Mouse (Mus musculus) stomach, embryonic 16.5 days (tissue): Measurements from ENCODE around the gene Mthfsl. TPM values are rescaled to one million over a fixed set of nuclear protein-coding genes. Genes with fewer than 3 reads are reported as not detected.
"Not testable (repeated sequence)": the region's sequence is repeated elsewhere in the genome, so short reads cannot be mapped to it uniquely, and the experiment has no call there.

ENCODE experiments used
- ATAC-seq: fragments of 200-750 bp; cut with Nextera tagmentation; 2 replicates; pipeline ENCODE4 v1.8.0; 2017; ENCODE audit warnings: moderate number of reproducible peaks, moderate TSS enrichment; ENCODE audit not compliant: insufficient read depth, low FRiP score
- H3K27ac ChIP-seq: fragments of 300-500 bp; sonication (generic); 2 replicates; pipeline ENCODE4 v1.5.1; 2014; ENCODE audit warnings: low read length
- H3K27me3 ChIP-seq: fragments of 300-500 bp; sonication (generic); 2 replicates; pipeline ENCODE4 v1.6.1; 2014; ENCODE audit warnings: low read length, control low read depth, mixed read lengths; ENCODE audit not compliant: control insufficient read depth, insufficient read depth
- H3K36me3 ChIP-seq: fragments of 300-500 bp; sonication (generic); 2 replicates; pipeline ENCODE4 v1.6.1; 2014; ENCODE audit warnings: low read length; ENCODE audit not compliant: control insufficient read depth, insufficient read depth
- H3K4me1 ChIP-seq: fragments of 300-500 bp; sonication (generic); 2 replicates; pipeline ENCODE4 v1.6.1; 2014; ENCODE audit warnings: low read length, control low read depth, mixed read lengths; ENCODE audit not compliant: control insufficient read depth, insufficient read depth
- H3K4me2 ChIP-seq: fragments of 300-500 bp; sonication (generic); 2 replicates; pipeline ENCODE4 v1.6.1; 2014; ENCODE audit warnings: low read depth, low read length, mixed read lengths
- H3K4me3 ChIP-seq: fragments of 300-500 bp; sonication (generic); replicated peaks from 2 replicates; pipeline ENCODE4 v1.5.1; 2014; ENCODE audit warnings: mild to moderate bottlenecking, low read length
- H3K9ac ChIP-seq: fragments of 300-500 bp; sonication (generic); 2 replicates; pipeline ENCODE4 v1.6.1; 2014; ENCODE audit warnings: low read length
- H3K9me3 ChIP-seq: fragments of 300-500 bp; sonication (generic); replicated peaks from 2 replicates; pipeline ENCODE4 v1.6.1; 2016; ENCODE audit warnings: low read length, control low read depth; ENCODE audit not compliant: control insufficient read depth
- WGBS: fragments of 180-500 bp; shearing (Covaris S2); extraction: QIAGEN DNeasy Blood & Tissue Kit; methylation state at CpG from one replicate; pipeline ENCODE4 v1.1.7; 2014; 5-methylcytosine and 5-hydroxymethylcytosine counted together
- polyA plus RNA-seq: library from polyadenylated mRNA; unstranded; fragments of >200 nt; fragmentation: Nextera tagmentation; extraction: Ambion mirVana; gene quantifications from 2 replicates; pipeline ENCODE4 v1.2.1, GENCODE M21; 2015

Gene Mthfsl
- polyA plus RNA-seq, 1 experiment from 2014 or later: 37.8 TPM

GRCm38 (mm10) chr9:88706700-88707099 is 13.4 kb downstream of the Mthfsl start:
- Histone ChIP-seq H3K4me3 (no peak overlapping the region), H3K4me2 (no peak overlapping the region), H3K9me3 (no peaks in the 10 kb centered on the region), H3K9ac (no peak overlapping the region), H3K27me3 (no peaks in the 10 kb centered on the region), H3K27ac (no peak overlapping the region), H3K36me3 (no peaks in the 10 kb centered on the region), H3K4me1 (no peaks in the 10 kb centered on the region)
- WGBS: 63% methylated on average over 4 of the region's 4 CpGs
- no peak for ATAC-seq

- not testable (repeated sequence) for ATAC-seq
Observed at GRCm38 (mm10) chr9:88705157-88705556, 14.9 kb downstream of the Mthfsl start.

GRCm38 (mm10) chr9:88698746-88699145 is 21.4 kb downstream of the Mthfsl start:
- not testable (repeated sequence) for H3K9me3 ChIP-seq, H3K4me2 ChIP-seq, H3K27me3 ChIP-seq, H3K36me3 ChIP-seq, ATAC-seq, H3K4me1 ChIP-seq, H3K27ac ChIP-seq, H3K9ac ChIP-seq, H3K4me3 ChIP-seq
- no CpG with 5 or more reads among the region's 2 CpGs for WGBS

More at GRCm38 (mm10) chr9:88705157-88705556, 14.9 kb downstream of the Mthfsl start:
- 78% methylated on average over 8 of the region's 8 CpGs for WGBS
- not testable (repeated sequence) for H3K27me3 ChIP-seq, H3K36me3 ChIP-seq, H3K4me2 ChIP-seq, H3K4me3 ChIP-seq, H3K9ac ChIP-seq, H3K27ac ChIP-seq, H3K9me3 ChIP-seq, H3K4me1 ChIP-seq

- whole genome bisulfite sequencing: 58% methylated on average over 2 of the region's 2 CpGs
- H3K9me3 ChIP-seq, H3K27me3 ChIP-seq, H3K9ac ChIP-seq, H3K36me3 ChIP-seq, H3K4me2 ChIP-seq, H3K4me1 ChIP-seq, H3K27ac ChIP-seq, H3K4me3 ChIP-seq, ATAC-seq: not testable (repeated sequence)
Observed at GRCm38 (mm10) chr9:88691307-88691706, 28.8 kb downstream of the Mthfsl start.

- 81% methylated on average over 3 of the region's 3 CpGs for WGBS
- not testable (repeated sequence) for H3K27ac ChIP-seq, H3K9ac ChIP-seq, H3K36me3 ChIP-seq, H3K9me3 ChIP-seq, ATAC-seq, H3K4me1 ChIP-seq, H3K4me3 ChIP-seq, H3K4me2 ChIP-seq, H3K27me3 ChIP-seq
Observed at GRCm38 (mm10) chr9:88689451-88689850, 30.6 kb downstream of the Mthfsl start.

GRCm38 (mm10) chr9:88686719-88687118 is 33.4 kb downstream of the Mthfsl start:
- H3K4me1 ChIP-seq, H3K4me3 ChIP-seq, H3K27me3 ChIP-seq, ATAC-seq, H3K9me3 ChIP-seq, H3K36me3 ChIP-seq, H3K27ac ChIP-seq, H3K4me2 ChIP-seq, H3K9ac ChIP-seq: not testable (repeated sequence)
- WGBS: 89% methylated on average over 1 of the region's 1 CpGs

- not testable (repeated sequence) for ATAC-seq, H3K36me3 ChIP-seq, H3K27me3 ChIP-seq, H3K4me3 ChIP-seq, H3K27ac ChIP-seq, H3K4me2 ChIP-seq, H3K9me3 ChIP-seq, H3K4me1 ChIP-seq, H3K9ac ChIP-seq
Observed at GRCm38 (mm10) chr9:88658341-88658740, 61.8 kb downstream of the Mthfsl start.

- not testable (repeated sequence) for H3K4me2 ChIP-seq, H3K9me3 ChIP-seq, H3K4me1 ChIP-seq, H3K27ac ChIP-seq, H3K9ac ChIP-seq, H3K27me3 ChIP-seq, H3K4me3 ChIP-seq, ATAC-seq, H3K36me3 ChIP-seq
- WGBS: 95% methylated on average over 11 of the region's 15 CpGs
Observed at GRCm38 (mm10) chr9:88650742-88651141, 69.4 kb downstream of the Mthfsl start.
